Mouse (Mus musculus): ENCODE measurements around the gene Elf2.

DNA sequence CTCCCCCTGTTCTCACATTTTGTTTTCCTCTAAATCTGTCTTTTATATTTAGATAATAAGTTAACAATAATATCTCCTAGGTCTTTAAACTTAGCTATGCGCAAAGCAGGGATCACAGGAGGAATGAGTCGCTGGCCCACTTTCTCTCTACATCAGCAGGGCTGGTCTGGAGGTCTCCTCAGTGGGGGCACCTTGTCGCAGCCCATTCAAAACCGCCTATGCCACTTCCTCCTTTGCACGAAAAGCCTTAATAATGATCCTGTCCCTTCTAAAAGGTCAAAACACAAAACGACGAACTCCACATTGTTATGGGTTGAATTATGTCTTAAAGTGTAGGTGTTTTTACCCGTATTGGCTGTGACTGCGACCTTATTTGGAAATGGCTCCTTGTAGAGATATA is 28.8 kb downstream of the Elf2 start:
- TF ChIP-seq CTCF (IDR thresholded peaks at IDR 0.05; ENCODE audit: insufficient read depth, low read length) (no peak), POLR2A (IDR thresholded peaks at IDR 0.05; ENCODE audit: borderline replicate concordance, extremely low read depth, low read depth, low read length) (no peak)
